Mouse (Mus musculus) neural tube, embryonic 11.5 days (tissue): Measurements from ENCODE around the gene Fam78b. TPM values are rescaled to one million over a fixed set of nuclear protein-coding genes. Genes with fewer than 3 reads are reported as not detected.

Experiments
- ATAC-seq: fragments of 200-750 bp; cut with Nextera tagmentation; 2 replicates; pipeline ENCODE4 v1.8.0; 2017; ENCODE audit warnings: moderate number of reproducible peaks, mild to moderate bottlenecking, moderate TSS enrichment, moderate library complexity; ENCODE audit not compliant: insufficient read depth, low FRiP score, low TSS enrichment
- DNase-seq: peaks from one replicate; pipeline ENCODE4 v3.0.0-alpha.2; 2015; ENCODE audit warnings: low spot score
- H3K27ac ChIP-seq: fragments of 300-500 bp; sonication (generic); 2 replicates; pipeline ENCODE4 v1.5.1; 2014; ENCODE audit warnings: low read depth, mild to moderate bottlenecking, low read length
- H3K27me3 ChIP-seq: fragments of 300-500 bp; sonication (generic); 2 replicates; pipeline ENCODE4 v1.6.1; 2014; ENCODE audit warnings: mild to moderate bottlenecking, low read length, mixed read lengths; ENCODE audit not compliant: control insufficient read depth, insufficient read depth
- H3K36me3 ChIP-seq: fragments of 300-500 bp; sonication (generic); 2 replicates; pipeline ENCODE4 v1.6.1; 2014; ENCODE audit warnings: mild to moderate bottlenecking, low read length, moderate library complexity, mixed read lengths; ENCODE audit not compliant: control insufficient read depth, insufficient read depth
- H3K4me1 ChIP-seq: fragments of 300-500 bp; sonication (generic); 2 replicates; pipeline ENCODE4 v1.6.1; 2014; ENCODE audit warnings: low read length, mixed read lengths; ENCODE audit not compliant: control insufficient read depth, insufficient read depth
- H3K4me2 ChIP-seq: fragments of 300-500 bp; sonication (generic); 2 replicates; pipeline ENCODE4 v1.6.1; 2014; ENCODE audit warnings: low read depth, mild to moderate bottlenecking, moderate library complexity
- H3K4me3 ChIP-seq: fragments of 300-500 bp; sonication (generic); 2 replicates; pipeline ENCODE4 v1.5.1; 2014; ENCODE audit warnings: low read depth, low read length
- H3K9ac ChIP-seq: fragments of 300-500 bp; sonication (generic); 2 replicates; pipeline ENCODE4 v1.6.1; 2014; ENCODE audit warnings: mild to moderate bottlenecking, low read length
- H3K9me3 ChIP-seq: fragments of 300-500 bp; sonication (generic); 2 replicates; pipeline ENCODE4 v1.6.1; 2016; ENCODE audit warnings: low read length; ENCODE audit not compliant: control insufficient read depth
- WGBS: fragments of 180-500 bp; shearing (Covaris S2); extraction: QIAGEN DNeasy Blood & Tissue Kit; methylation state at CpG from one replicate; pipeline ENCODE4 v1.1.7; 2014; 5-methylcytosine and 5-hydroxymethylcytosine counted together
- polyA plus RNA-seq: library from polyadenylated mRNA; unstranded; fragments of >200 nt; fragmentation: Nextera tagmentation; extraction: Ambion mirVana; gene quantifications from 2 replicates; pipeline ENCODE4 v1.2.1, GENCODE M21; 2014

Gene Fam78b
- polyA plus RNA-seq, 1 experiment from 2014 or later = 14.5 TPM

GRCm38 (mm10) chr1:167093551-167093950, 92.3 kb downstream of the Fam78b start:
- Histone ChIP-seq H3K9ac (no peak overlapping the region), H3K4me3 (no peak overlapping the region), H3K4me2 (no peak overlapping the region), H3K4me1 (no peaks in the 10 kb centered on the region), H3K27ac (no peak overlapping the region), H3K36me3 (no peaks in the 10 kb centered on the region), H3K9me3 (no peaks in the 10 kb centered on the region), H3K27me3 (no peaks in the 10 kb centered on the region)
- DNase-seq (no peak), ATAC-seq (no peak)
- WGBS = 71% methylated on average over 3 of the region's 3 CpGs

- Histone ChIP-seq H3K27ac (no peak overlapping the region), H3K4me2 (no peak overlapping the region), H3K4me3 (no peak overlapping the region), H3K4me1 (no peaks in the 10 kb centered on the region), H3K27me3 (no peaks in the 10 kb centered on the region), H3K9me3 (no peaks in the 10 kb centered on the region), H3K36me3 (no peaks in the 10 kb centered on the region), H3K9ac (no peak overlapping the region)
- WGBS = 89% methylated on average over 10 of the region's 10 CpGs
- ATAC-seq (no peak), DNase-seq (no peak)
Measured at GRCm38 (mm10) chr1:167094589-167095148, 93.5 kb downstream of the Fam78b start.

GRCm38 (mm10) chr1:167098741-167099140, 97.5 kb downstream of the Fam78b start:
- Histone ChIP-seq H3K9ac (no peak overlapping the region), H3K36me3 (no peaks in the 10 kb centered on the region), H3K27me3 (no peaks in the 10 kb centered on the region), H3K4me2 (no peak overlapping the region), H3K4me1 (no peaks in the 10 kb centered on the region), H3K9me3 (no peaks in the 10 kb centered on the region), H3K27ac (no peak overlapping the region), H3K4me3 (no peak overlapping the region)
- no peak for DNase-seq
- WGBS = 93% methylated on average over 7 of the region's 7 CpGs
- ATAC-seq = no peak

- Histone ChIP-seq H3K27ac (no peak overlapping the region), H3K4me2 (no peak overlapping the region), H3K4me3 (no peak overlapping the region), H3K9ac (no peak overlapping the region), H3K4me1 (no peaks in the 10 kb centered on the region), H3K9me3 (no peaks in the 10 kb centered on the region), H3K36me3 (no peaks in the 10 kb centered on the region), H3K27me3 (no peaks in the 10 kb centered on the region)
- ATAC-seq (no peak), DNase-seq (no peak)
- WGBS = 86% methylated on average over 8 of the region's 8 CpGs
Measured at GRCm38 (mm10) chr1:167102046-167102445, 100.8 kb downstream of the Fam78b start.

GRCm38 (mm10) chr1:167102566-167102965, 101.3 kb downstream of the Fam78b start:
- DNase-seq (no peak), ATAC-seq (no peak)
- H3K9ac ChIP-seq = no peak overlapping the region
- no peaks in the 10 kb centered on the region for H3K9me3 ChIP-seq
- H3K27ac ChIP-seq = no peak overlapping the region
- no peak overlapping the region for H3K4me2 ChIP-seq
- H3K4me3 ChIP-seq = no peak overlapping the region
- no peaks in the 10 kb centered on the region for H3K4me1 ChIP-seq
- no peaks in the 10 kb centered on the region for H3K27me3 ChIP-seq
- 77% methylated on average over 9 of the region's 9 CpGs for WGBS
- no peaks in the 10 kb centered on the region for H3K36me3 ChIP-seq

- no peak overlapping the region for H3K4me2 ChIP-seq
- H3K4me3 ChIP-seq = no peak overlapping the region
- no peaks in the 10 kb centered on the region for H3K4me1 ChIP-seq
- DNase-seq (no peak), ATAC-seq (0 out of 2 replicates have a peak, but pooled peaks have one; percentile 29)
- H3K9ac ChIP-seq = no peak overlapping the region
- no peak overlapping the region for H3K27ac ChIP-seq
- no peaks in the 10 kb centered on the region for H3K9me3 ChIP-seq
- no peaks in the 10 kb centered on the region for H3K27me3 ChIP-seq
- no peaks in the 10 kb centered on the region for H3K36me3 ChIP-seq
- WGBS = 35% methylated on average over 5 of the region's 5 CpGs
Measured at GRCm38 (mm10) chr1:167104956-167105626, 103.9 kb downstream of the Fam78b start.

GRCm38 (mm10) chr1:167105916-167106315, 104.7 kb downstream of the Fam78b start:
- Histone ChIP-seq H3K9me3 (no peaks in the 10 kb centered on the region), H3K36me3 (no peaks in the 10 kb centered on the region), H3K4me3 (no peak overlapping the region), H3K27ac (no peak overlapping the region), H3K4me1 (no peaks in the 10 kb centered on the region), H3K9ac (no peak overlapping the region), H3K4me2 (no peak overlapping the region), H3K27me3 (no peaks in the 10 kb centered on the region)
- 93% methylated on average over 4 of the region's 4 CpGs for WGBS
- DNase-seq = no peak
- no peak for ATAC-seq

- no peak overlapping the region for H3K4me3 ChIP-seq
- 77% methylated on average over 8 of the region's 8 CpGs for WGBS
- no peaks in the 10 kb centered on the region for H3K4me1 ChIP-seq
- H3K9ac ChIP-seq = no peak overlapping the region
- no peak overlapping the region for H3K27ac ChIP-seq
- H3K9me3 ChIP-seq = no peaks in the 10 kb centered on the region
- no peaks in the 10 kb centered on the region for H3K27me3 ChIP-seq
- ATAC-seq (no peak), DNase-seq (no peak)
- no peak overlapping the region for H3K4me2 ChIP-seq
- H3K36me3 ChIP-seq = no peaks in the 10 kb centered on the region
Measured at GRCm38 (mm10) chr1:167108973-167109509, 107.8 kb downstream of the Fam78b start.
